20 mouse cellular contexts compared by ENCODE assay signal in the genomic region with DNA sequence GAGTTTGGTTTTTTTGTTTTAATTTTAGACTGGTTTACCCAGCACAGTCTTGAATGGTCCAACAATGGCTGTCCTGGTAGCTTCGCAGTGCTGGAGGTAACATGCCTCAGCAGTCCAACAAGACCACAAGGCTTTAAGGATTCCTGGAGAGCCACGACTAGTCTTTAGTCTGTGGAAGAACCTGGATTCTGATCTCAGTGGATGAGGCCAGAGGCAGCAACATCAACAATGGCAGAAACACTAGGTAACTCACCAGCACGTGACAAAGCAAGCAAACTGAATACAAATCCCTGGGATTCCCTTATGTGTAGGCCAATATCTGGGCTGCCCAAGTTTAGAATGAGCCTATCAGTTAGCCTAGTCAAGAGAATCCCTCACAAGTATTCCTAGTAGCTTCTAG. TPM values are rescaled to one million over a fixed set of nuclear protein-coding genes. Genes with fewer than 3 reads are reported as not detected.
A peak's percentile ranks its signal among the peaks of the same experiment; 100 is the strongest.
DNase-seq lines count a peak whose midpoint lies in the region; ATAC-seq lines count a peak whose summit lies in the region.
"Had no signal": no experiment of that assay in that cellular context is flagged by ENCODE, and none has a peak within 500 bp of the region (broad histone marks: within the 10 kb centered on the region; RNA-seq: fewer than 3 reads in every experiment).

No protein-coding gene starts in this region.

- H3K4me2 ChIP-seq in hindbrain, embryonic 11.5 days (replicated peaks; ENCODE audit: low read depth, low read length) = no peak overlapping the region
- no peak overlapping the region; the same call in 1 of the 2 replicates for H3K4me2 ChIP-seq in midbrain, embryonic 15.5 days
- no peak overlapping the region for H3K4me2 ChIP-seq in hindbrain, embryonic 14.5 days (replicated peaks)
- H3K4me2 ChIP-seq in neural tube, embryonic 15.5 days = no peak overlapping the region

- H3K9me3 ChIP-seq in hindbrain, embryonic 10.5 days = no peaks in the 10 kb centered on the region
- H3K9me3 ChIP-seq in hindbrain, embryonic 11.5 days (ENCODE audit: control insufficient read depth, low read length) = no peaks in the 10 kb centered on the region
- H3K9me3 ChIP-seq in midbrain, embryonic 10.5 days (replicated peaks) = no peaks in the 10 kb centered on the region
- H3K9me3 ChIP-seq in midbrain, embryonic 15.5 days = no peaks in the 10 kb centered on the region
- H3K9me3 ChIP-seq in hindbrain, embryonic 14.5 days (ENCODE audit: control insufficient read depth, low read length) = no peaks in the 10 kb centered on the region
- H3K9me3 ChIP-seq in neural tube, embryonic 15.5 days (replicated peaks) = no peaks in the 10 kb centered on the region
- H3K9me3 ChIP-seq: forebrain, embryonic 12.5 days; heart, embryonic 15.5 days; stomach, embryonic 15.5 days had no signal

- no peak overlapping the region for H3K9ac ChIP-seq in hindbrain, embryonic 11.5 days (ENCODE audit: low read depth, low read length)
- H3K9ac ChIP-seq in midbrain, embryonic 15.5 days = no peak overlapping the region
- H3K9ac ChIP-seq in hindbrain, embryonic 14.5 days = no peak overlapping the region
- no peak overlapping the region for H3K9ac ChIP-seq in neural tube, embryonic 15.5 days (replicated peaks)
- H3K9ac ChIP-seq: stomach, embryonic 15.5 days had no signal

- no peak for DNase-seq in hindbrain, embryonic 10.5 days (ENCODE audit: low spot score)
- DNase-seq in hindbrain, embryonic 11.5 days (ENCODE audit: low spot score) = no peak
- no peak for DNase-seq in midbrain, embryonic 10.5 days (ENCODE audit: low spot score)
- DNase-seq in hindbrain, embryonic 14.5 days (ENCODE audit: low spot score) = no peak
- DNase-seq in right cerebral cortex, postnatal 25 days = no peak
- DNase-seq: adrenal gland, postnatal 10 days; cerebellum, postnatal 36 days; gastrocnemius, postnatal 10 days; heart, adult 2 months; heart, postnatal 4 days; lung, adult 18-20 months; lung, postnatal 14 days; right cerebral cortex, postnatal 14 days; thymus, adult 18-20 months had no signal

- H3K27me3 ChIP-seq in hindbrain, embryonic 10.5 days (ENCODE audit: insufficient read depth, poor library complexity, severe bottlenecking) = no peaks in the 10 kb centered on the region
- no peaks in the 10 kb centered on the region for H3K27me3 ChIP-seq in hindbrain, embryonic 11.5 days (ENCODE audit: control insufficient read depth, insufficient read depth, low read length)
- H3K27me3 ChIP-seq in midbrain, embryonic 10.5 days (ENCODE audit: low read depth, poor library complexity, severe bottlenecking) = no peaks in the 10 kb centered on the region
- H3K27me3 ChIP-seq in midbrain, embryonic 15.5 days (replicated peaks) = no peaks in the 10 kb centered on the region
- H3K27me3 ChIP-seq in hindbrain, embryonic 14.5 days (ENCODE audit: control insufficient read depth, insufficient read depth, low read length) = no peaks in the 10 kb centered on the region
- H3K27me3 ChIP-seq in neural tube, embryonic 15.5 days (replicated peaks) = no peaks in the 10 kb centered on the region
- H3K27me3 ChIP-seq: forebrain, embryonic 12.5 days; heart, embryonic 15.5 days; stomach, embryonic 15.5 days had no signal

- H3K36me3 ChIP-seq in hindbrain, embryonic 10.5 days = peaks cover 10% of the 10 kb centered on the region; the same call in 1 of the 2 replicates
- H3K36me3 ChIP-seq in hindbrain, embryonic 11.5 days (ENCODE audit: control insufficient read depth, insufficient read depth, low read length) = no peaks in the 10 kb centered on the region
- H3K36me3 ChIP-seq in midbrain, embryonic 10.5 days = peaks cover 6% of the 10 kb centered on the region; the same call in 1 of the 2 replicates
- no peaks in the 10 kb centered on the region for H3K36me3 ChIP-seq in midbrain, embryonic 15.5 days (replicated peaks)
- no peaks in the 10 kb centered on the region; the same call in 1 of the 2 replicates for H3K36me3 ChIP-seq in hindbrain, embryonic 14.5 days (replicated peaks; ENCODE audit: control insufficient read depth, insufficient read depth)
- no peaks in the 10 kb centered on the region for H3K36me3 ChIP-seq in neural tube, embryonic 15.5 days
- H3K36me3 ChIP-seq: heart, embryonic 15.5 days; stomach, embryonic 15.5 days had no signal

- no peak overlapping the region; the same call in 1 of the 2 replicates for H3K4me3 ChIP-seq in hindbrain, embryonic 10.5 days
- no peak overlapping the region for H3K4me3 ChIP-seq in hindbrain, embryonic 11.5 days (ENCODE audit: low read depth, low read length)
- no peak overlapping the region for H3K4me3 ChIP-seq in midbrain, embryonic 10.5 days
- H3K4me3 ChIP-seq in midbrain, embryonic 15.5 days = no peak overlapping the region
- H3K4me3 ChIP-seq in hindbrain, embryonic 14.5 days (replicated peaks; ENCODE audit: low read length) = no peak overlapping the region
- H3K4me3 ChIP-seq in neural tube, embryonic 15.5 days (replicated peaks) = no peak overlapping the region

- peaks cover 26% of the 10 kb centered on the region for H3K4me1 ChIP-seq in hindbrain, embryonic 10.5 days (replicated peaks)
- no peaks in the 10 kb centered on the region for H3K4me1 ChIP-seq in hindbrain, embryonic 11.5 days (replicated peaks; ENCODE audit: control insufficient read depth, insufficient read depth, low read length)
- H3K4me1 ChIP-seq in midbrain, embryonic 10.5 days = peaks cover 34% of the 10 kb centered on the region
- peaks cover 21% of the 10 kb centered on the region for H3K4me1 ChIP-seq in midbrain, embryonic 15.5 days
- peaks cover 20% of the 10 kb centered on the region for H3K4me1 ChIP-seq in hindbrain, embryonic 14.5 days (replicated peaks; ENCODE audit: control insufficient read depth, insufficient read depth, low read length)
- peaks cover 26% of the 10 kb centered on the region for H3K4me1 ChIP-seq in neural tube, embryonic 15.5 days

- peak overlapping the region; percentile 96; the same call in 1 of the 2 replicates for H3K27ac ChIP-seq in hindbrain, embryonic 10.5 days
- no peak overlapping the region for H3K27ac ChIP-seq in hindbrain, embryonic 11.5 days (ENCODE audit: low read depth, low read length)
- peak overlapping the region; percentile 97; the same call in 1 of the 2 replicates for H3K27ac ChIP-seq in midbrain, embryonic 10.5 days (replicated peaks)
- H3K27ac ChIP-seq in midbrain, embryonic 15.5 days = no peak overlapping the region
- H3K27ac ChIP-seq in hindbrain, embryonic 14.5 days = peak overlapping the region; percentile 88; the same call in 1 of the 2 replicates
- peak overlapping the region; percentile 95; the same call in 1 of the 2 replicates for H3K27ac ChIP-seq in neural tube, embryonic 15.5 days (replicated peaks)
- H3K27ac ChIP-seq: stomach, embryonic 15.5 days had no signal

- WGBS in hindbrain, embryonic 10.5 days = 76% methylated on average over 3 of the region's 3 CpGs
- WGBS in hindbrain, embryonic 11.5 days = 79% methylated on average over 3 of the region's 3 CpGs
- 68% methylated on average over 3 of the region's 3 CpGs for WGBS in midbrain, embryonic 10.5 days
- 67% methylated on average over 3 of the region's 3 CpGs for WGBS in midbrain, embryonic 15.5 days
- 66% methylated on average over 3 of the region's 3 CpGs for WGBS in hindbrain, embryonic 14.5 days
- 87% methylated on average over 3 of the region's 3 CpGs for WGBS in neural tube, embryonic 15.5 days

- ATAC-seq in hindbrain, embryonic 11.5 days (ENCODE audit: low FRiP score) = no peak
- no peak for ATAC-seq in midbrain, embryonic 15.5 days (replicated peaks)
- ATAC-seq in hindbrain, embryonic 14.5 days (ENCODE audit: low FRiP score) = no peak
- ATAC-seq in neural tube, embryonic 15.5 days (ENCODE audit: low FRiP score) = no peak
- ATAC-seq: intestine, embryonic 16.5 days had no signal

RNA-seq across cellular contexts. Expression of a gene that starts 26.1 kb away (rescaled TPM):
- polyA plus RNA-seq in hindbrain, embryonic 10.5 days (2016; fragmentation: Nextera tagmentation; extraction: Ambion mirVana) = 72.7 and 77.5 TPM in 2 replicates
- polyA plus RNA-seq in hindbrain, embryonic 11.5 days (2014; fragmentation: Nextera tagmentation; extraction: Ambion mirVana) = 110 and 113 TPM in 2 replicates
- polyA plus RNA-seq in midbrain, embryonic 10.5 days (2016; fragmentation: Nextera tagmentation; extraction: Ambion mirVana) = 78.0 and 84.4 TPM in 2 replicates
- 106 and 110 TPM in 2 replicates for polyA plus RNA-seq in midbrain, embryonic 15.5 days (2015; fragmentation: Nextera tagmentation; extraction: Ambion mirVana)
- 128 and 144 TPM in 2 replicates for polyA plus RNA-seq in hindbrain, embryonic 14.5 days (2014; fragmentation: Nextera tagmentation; extraction: Ambion mirVana)
- 105 and 109 TPM in 2 replicates for polyA plus RNA-seq in neural tube, embryonic 15.5 days (2015; fragmentation: Nextera tagmentation; extraction: Ambion mirVana)

RNA-seq across cellular contexts. Expression of a gene that starts 43.8 kb away (rescaled TPM):
- polyA plus RNA-seq in hindbrain, embryonic 10.5 days (2016; fragmentation: Nextera tagmentation; extraction: Ambion mirVana) = 5.1 and 7.7 TPM in 2 replicates
- 8.5 and 14.2 TPM in 2 replicates for polyA plus RNA-seq in hindbrain, embryonic 11.5 days (2014; fragmentation: Nextera tagmentation; extraction: Ambion mirVana)
- polyA plus RNA-seq in midbrain, embryonic 10.5 days (2016; fragmentation: Nextera tagmentation; extraction: Ambion mirVana) = 6.8 and 7.6 TPM in 2 replicates
- polyA plus RNA-seq in midbrain, embryonic 15.5 days (2015; fragmentation: Nextera tagmentation; extraction: Ambion mirVana) = 10.5 and 12.2 TPM in 2 replicates
- polyA plus RNA-seq in hindbrain, embryonic 14.5 days (2014; fragmentation: Nextera tagmentation; extraction: Ambion mirVana) = 21.8 and 22.8 TPM in 2 replicates
- polyA plus RNA-seq in neural tube, embryonic 15.5 days (2015; fragmentation: Nextera tagmentation; extraction: Ambion mirVana) = 12.2 and 12.9 TPM in 2 replicates

Comparison
In these comparisons a context has a peak if more than half of its experiments do, and no peak if none do; other contexts are left out.
1. H3K27ac ChIP-seq: peak in hindbrain, embryonic 10.5 days (single experiment), midbrain, embryonic 10.5 days (single experiment), hindbrain, embryonic 14.5 days (single experiment) and neural tube, embryonic 15.5 days (single experiment); none in hindbrain, embryonic 11.5 days (single experiment) and midbrain, embryonic 15.5 days (single experiment).